Mouse (Mus musculus) MEL (cell line): ENCODE measurements around the gene Gstcd. TPM values are rescaled to one million over a fixed set of nuclear protein-coding genes. Genes with fewer than 3 reads are reported as not detected.
A peak's percentile ranks its signal among the peaks of the same experiment; 100 is the strongest.

Experiments used
- DNase-seq: peaks from one replicate; pipeline ENCODE4 v3.0.0; 2011; ENCODE audit warnings: low read depth, low spot score
- H3K27ac ChIP-seq: 2 replicates; pipeline ENCODE4 v1.5.1; 2012; ENCODE audit warnings: low read depth, mild to moderate bottlenecking, control low read depth, low read length, moderate library complexity; ENCODE audit not compliant: control insufficient read depth
- H3K27me3 ChIP-seq, 2 experiments: fragments of 150-350 bp in 1 of 2; sonication (generic) in 1 of 2; 2 replicates each; pipeline ENCODE4 v1.6.1; 2012; ENCODE audit warnings: low read length in 2 of 2, mild to moderate bottlenecking in 2 of 2, improper control_type of control experiment in 1 of 2, moderate library complexity in 1 of 2; ENCODE audit not compliant: insufficient read depth in 2 of 2, control insufficient read depth in 1 of 2
- H3K36me3 ChIP-seq, 2 experiments: 2 replicates each; pipeline ENCODE4 v1.6.1; 2012 to 2014; ENCODE audit warnings: low read length in 2 of 2, improper control_type of control experiment in 1 of 2, inconsistent platforms in 1 of 2, mild to moderate bottlenecking in 1 of 2; ENCODE audit not compliant: insufficient read depth in 2 of 2, control insufficient read depth in 1 of 2
- H3K4me1 ChIP-seq, 2 experiments: fragments of 150-350 bp in 1 of 2; sonication (generic) in 1 of 2; 2 replicates each; pipeline ENCODE4 v1.6.1; 2012; ENCODE audit warnings: low read length in 2 of 2, improper control_type of control experiment in 1 of 2, mild to moderate bottlenecking in 1 of 2; ENCODE audit not compliant: insufficient read depth in 2 of 2, control insufficient read depth in 1 of 2
- H3K4me3 ChIP-seq, 2 experiments: fragments of 150-350 bp in 1 of 2; sonication (generic) in 1 of 2; 2 replicates each; pipeline ENCODE4 v1.5.1; 2012; ENCODE audit warnings: low read depth in 2 of 2, low read length in 2 of 2, mild to moderate bottlenecking in 2 of 2, moderate library complexity in 2 of 2, control low read depth in 1 of 2, improper control_type of control experiment in 1 of 2; ENCODE audit not compliant: control insufficient read depth in 1 of 2, insufficient read depth in 1 of 2
- H3K79me2 ChIP-seq: 2 replicates; pipeline ENCODE4 v1.6.1; 2012; ENCODE audit warnings: mild to moderate bottlenecking, low read length, moderate library complexity; ENCODE audit not compliant: control insufficient read depth, poor library complexity, insufficient read depth
- H3K9ac ChIP-seq: 2 replicates; pipeline ENCODE4 v1.6.1; 2012; ENCODE audit warnings: low read depth, mild to moderate bottlenecking, control low read depth, low read length, moderate library complexity; ENCODE audit not compliant: control insufficient read depth, poor library complexity, severe bottlenecking
- H3K9me3 ChIP-seq: fragments of 150-350 bp; sonication (generic); replicated peaks from 2 replicates; pipeline ENCODE4 v1.6.1; 2012; ENCODE audit warnings: mild to moderate bottlenecking, low read length, improper control_type of control experiment, moderate library complexity; ENCODE audit not compliant: insufficient read depth
- CHD1 ChIP-seq: IDR thresholded peaks from 2 replicates; pipeline ENCODE4 v1.6.1; 2012; ENCODE audit warnings: low read depth, mild to moderate bottlenecking, inconsistent platforms, low read length, improper control_type of control experiment
- CHD2 ChIP-seq: IDR thresholded peaks from 2 replicates; pipeline ENCODE4 v1.6.1; 2011; ENCODE audit warnings: low read length, improper control_type of control experiment
- EP300 ChIP-seq, 2 experiments: IDR thresholded peaks; 2 replicates each; pipeline ENCODE4 v1.6.1; 2011; ENCODE audit warnings: improper control_type of control experiment in 2 of 2, low read length in 2 of 2, low read depth in 1 of 2, mild to moderate bottlenecking in 1 of 2
- ETS1 ChIP-seq: IDR thresholded peaks from 2 replicates; pipeline ENCODE4 v1.6.1; 2012; ENCODE audit warnings: low read depth, mild to moderate bottlenecking, inconsistent platforms, low read length, improper control_type of control experiment, moderate library complexity
- GABPA ChIP-seq: IDR thresholded peaks from 2 replicates; pipeline ENCODE4 v1.6.1; 2012; ENCODE audit warnings: low read depth, mild to moderate bottlenecking, inconsistent platforms, low read length, improper control_type of control experiment, moderate library complexity
- GATA1 ChIP-seq: IDR thresholded peaks from 2 replicates; pipeline ENCODE4 v1.6.1; 2011; ENCODE audit warnings: low read depth, low read length, improper control_type of control experiment
- HCFC1 ChIP-seq: IDR thresholded peaks from 2 replicates; pipeline ENCODE4 v1.6.1; 2012; ENCODE audit warnings: low read depth, mild to moderate bottlenecking, inconsistent platforms, low read length, improper control_type of control experiment, moderate library complexity
- KAT2A ChIP-seq: conservative IDR thresholded peaks from 2 replicates; pipeline ENCODE4 v1.6.1; 2012; ENCODE audit warnings: low read depth, low read length, improper control_type of control experiment, inconsistent platforms
- MAX ChIP-seq: IDR thresholded peaks from 2 replicates; pipeline ENCODE4 v1.6.1; 2011; ENCODE audit warnings: low read length, improper control_type of control experiment
- MAZ ChIP-seq: IDR thresholded peaks from 2 replicates; pipeline ENCODE4 v1.6.1; 2012; ENCODE audit warnings: low read depth, mild to moderate bottlenecking, inconsistent platforms, low read length, improper control_type of control experiment
- MEF2A ChIP-seq: IDR thresholded peaks from 2 replicates; pipeline ENCODE4 v1.6.1; 2014; ENCODE audit warnings: low read depth, mild to moderate bottlenecking, inconsistent platforms, low read length, improper control_type of control experiment; ENCODE audit not compliant: poor library complexity, insufficient replicate concordance, severe bottlenecking; ENCODE audit errors: extremely low read depth
- MYB ChIP-seq: IDR thresholded peaks from 2 replicates; pipeline ENCODE4 v1.6.1; 2011; ENCODE audit warnings: mild to moderate bottlenecking, low read depth, low read length, improper control_type of control experiment
- NELFE ChIP-seq: IDR thresholded peaks from 2 replicates; pipeline ENCODE4 v1.6.1; 2011; ENCODE audit warnings: low read depth, low read length, improper control_type of control experiment
- POLR2A ChIP-seq, 2 experiments: IDR thresholded peaks; 2 replicates each; pipeline ENCODE4 v1.6.1; 2011 to 2012; ENCODE audit warnings: low read length in 2 of 2, mild to moderate bottlenecking in 2 of 2, control low read depth in 1 of 2, improper control_type of control experiment in 1 of 2, low read depth in 1 of 2, moderate library complexity in 1 of 2; ENCODE audit not compliant: control insufficient read depth in 1 of 2, insufficient read depth in 1 of 2, poor library complexity in 1 of 2
- RAD21 ChIP-seq: IDR thresholded peaks from 2 replicates; pipeline ENCODE4 v1.6.1; 2011; ENCODE audit warnings: mild to moderate bottlenecking, low read depth, low read length, improper control_type of control experiment
- RCOR1 ChIP-seq: IDR thresholded peaks from 2 replicates; pipeline ENCODE4 v1.6.1; 2012; ENCODE audit warnings: low read depth, mild to moderate bottlenecking, inconsistent platforms, low read length, improper control_type of control experiment
- SIN3A ChIP-seq: IDR thresholded peaks from 2 replicates; pipeline ENCODE4 v1.6.1; 2012; ENCODE audit warnings: low read length, improper control_type of control experiment, inconsistent platforms
- TBP ChIP-seq: IDR thresholded peaks from 2 replicates; pipeline ENCODE4 v1.8.0; 2011; ENCODE audit warnings: low read depth, low read length, improper control_type of control experiment
- TCF12 ChIP-seq: IDR thresholded peaks from 2 replicates; pipeline ENCODE4 v1.6.1; 2014; ENCODE audit warnings: low read depth, mild to moderate bottlenecking, inconsistent platforms, low read length, improper control_type of control experiment, moderate library complexity
- UBTF ChIP-seq: IDR thresholded peaks from 2 replicates; pipeline ENCODE4 v1.6.1; 2012; ENCODE audit warnings: low read depth, mild to moderate bottlenecking, inconsistent platforms, low read length, improper control_type of control experiment, moderate library complexity, borderline replicate concordance; ENCODE audit not compliant: insufficient read depth
- USF1 ChIP-seq: IDR thresholded peaks from 2 replicates; pipeline ENCODE4 v1.6.1; 2014; ENCODE audit warnings: low read depth, mild to moderate bottlenecking, inconsistent platforms, low read length, improper control_type of control experiment, moderate library complexity
- ZKSCAN1 ChIP-seq: IDR thresholded peaks from 2 replicates; pipeline ENCODE4 v1.6.1; 2012; ENCODE audit warnings: low read depth, mild to moderate bottlenecking, inconsistent platforms, low read length, improper control_type of control experiment, moderate library complexity
- polyA plus RNA-seq, 2 experiments: library from polyadenylated mRNA; stranded (reverse) in 1 of 2; unstranded in 1 of 2; fragments of >175 nt in 1 of 2; fragments of >200 nt in 1 of 2; gene quantifications; 2 replicates each; pipeline versions ENCODE4 v1.2.1 to v1.2.4; 2012; ENCODE audit warnings: low replicate concordance in 2 of 2, low read depth in 1 of 2; ENCODE audit not compliant: insufficient read length in 2 of 2, insufficient read depth in 1 of 2, missing spikeins in 1 of 2
- total RNA-seq: library from RNA; depleted of rRNA; stranded (reverse); fragments of 300-350 nt; gene quantifications from 2 replicates; pipeline ENCODE4 v1.2.3, GENCODE M21; 2012

The Gstcd gene
- total and polyA plus RNA-seq, 3 experiments, result 15.5 to 19.2 TPM; not detected in 1

DNA sequence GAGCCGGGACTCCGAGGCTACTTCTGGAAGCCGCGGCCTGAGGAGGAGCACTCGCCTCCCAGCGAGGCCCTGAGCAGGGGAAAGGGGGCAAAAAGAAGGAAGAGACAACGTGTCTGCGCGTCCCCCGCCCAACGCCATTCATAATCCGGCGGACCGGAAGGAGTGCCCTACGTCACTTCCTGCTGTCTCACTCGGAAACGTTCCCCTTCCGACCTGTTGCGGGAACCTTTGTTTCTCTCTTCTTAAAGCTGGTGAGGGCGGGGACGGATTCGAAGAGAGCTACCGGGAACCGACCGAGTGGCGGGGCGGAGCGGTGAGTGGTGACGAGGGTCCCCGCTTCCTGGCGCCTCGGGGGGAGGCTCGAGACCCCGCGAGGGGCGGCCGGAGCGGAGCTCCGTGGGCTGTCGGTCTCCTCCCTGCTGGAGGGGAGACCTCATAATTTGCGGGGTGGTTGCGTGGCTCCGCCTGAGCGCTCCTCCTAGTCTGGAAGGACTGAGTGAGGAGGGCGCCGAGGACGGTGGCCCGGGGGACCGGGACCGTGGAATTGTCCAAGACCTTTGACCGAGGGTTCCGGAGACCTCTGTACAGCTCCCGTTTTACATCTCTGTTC, at the start of gene Gstcd, which contains the start of gene Ints12 (continued):
- TF ChIP-seq RCOR1, result no peak
- peak; percentile 95 for TF ChIP-seq TBP
- peak; percentile 95 for TF ChIP-seq HCFC1
- peak; percentile 53; the same call in 1 of the 2 replicates for TF ChIP-seq MEF2A

DNA sequence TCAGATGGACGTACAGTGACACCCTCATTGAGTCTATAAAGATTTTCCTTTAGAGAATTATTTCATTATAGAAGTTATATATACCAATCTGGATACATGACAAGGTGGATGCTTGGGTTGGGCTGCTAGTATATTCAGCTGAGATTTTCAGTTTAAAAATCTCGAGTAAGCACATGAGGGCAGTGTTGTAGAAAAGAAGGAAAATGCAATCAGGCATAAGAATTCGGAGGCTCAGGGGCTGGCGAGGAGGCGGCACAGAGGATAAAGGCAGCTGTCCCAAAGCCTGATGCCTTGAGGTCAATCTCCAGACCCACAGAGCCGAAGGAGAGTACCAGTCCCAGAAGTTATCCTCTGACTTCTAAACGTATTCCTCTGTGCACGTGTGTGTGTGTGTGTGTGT, 40.8 kb upstream of the Gstcd start:
- DNase-seq, result no peak
- no peak overlapping the region for H3K9ac ChIP-seq
- H3K4me1 ChIP-seq, result no peaks in the 10 kb centered on the region
- no peak for TF ChIP-seq CHD1
- no peak for TF ChIP-seq MYB
- TF ChIP-seq RCOR1, result no peak
- no peak for TF ChIP-seq MAX
- no peak for TF ChIP-seq TCF12
- no peak for TF ChIP-seq ZKSCAN1
- TF ChIP-seq MEF2A, result no peak
- TF ChIP-seq ETS1, result no peak
- TF ChIP-seq GABPA, result no peak
- TF ChIP-seq CHD2, result no peak
- no peak for TF ChIP-seq USF1
- TF ChIP-seq SIN3A, result no peak
- TF ChIP-seq RAD21, result no peak
- no peak for TF ChIP-seq UBTF
- no peak for TF ChIP-seq GATA1
- TF ChIP-seq MAZ, result no peak
- TF ChIP-seq KAT2A, result no peak
- TF ChIP-seq NELFE, result no peak
- no peak for TF ChIP-seq POLR2A (IDR thresholded peaks at IDR 0.05; ENCODE audit: control insufficient read depth in 1 of 2, insufficient read depth in 1 of 2, low read depth in 1 of 2, low read length in 2 of 2, poor library complexity in 1 of 2)
- no peak for TF ChIP-seq EP300 (IDR thresholded peaks at IDR 0.05; ENCODE audit: low read depth in 1 of 2, low read length in 2 of 2)
- H3K27me3 ChIP-seq, result no peaks in the 10 kb centered on the region; a peak in 1 of 4 replicates
- no peak overlapping the region for H3K27ac ChIP-seq
- H3K36me3 ChIP-seq, result no peaks in the 10 kb centered on the region
- H3K79me2 ChIP-seq, result no peaks in the 10 kb centered on the region
- no peak overlapping the region for H3K4me3 ChIP-seq
- H3K9me3 ChIP-seq, result no peaks in the 10 kb centered on the region
